7 mouse cellular contexts compared by ENCODE assay signal in genomic region chr7:98178560-98179231, GRCm38 (mm10). TPM values are rescaled to one million over a fixed set of nuclear protein-coding genes. Genes with fewer than 3 reads are reported as not detected.
DNase-seq lines count a peak whose midpoint lies in the region; ATAC-seq and TF ChIP-seq lines count a peak whose summit lies in the region.

No protein-coding gene starts in this region.

- H3K9me3 ChIP-seq in ES-Bruce4 (replicated peaks; ENCODE audit: control insufficient read depth, insufficient read depth, low read length, poor library complexity, severe bottlenecking), result no peaks in the 10 kb centered on the region
- H3K9me3 ChIP-seq in hindbrain, embryonic 15.5 days, result no peaks in the 10 kb centered on the region
- H3K9me3 ChIP-seq in liver, embryonic 13.5 days (replicated peaks), result no peaks in the 10 kb centered on the region

- no peaks in the 10 kb centered on the region for H3K27me3 ChIP-seq in ES-Bruce4 (ENCODE audit: control insufficient read depth, insufficient read depth, low read length, poor library complexity, severe bottlenecking)
- H3K27me3 ChIP-seq in hindbrain, embryonic 15.5 days, result no peaks in the 10 kb centered on the region
- H3K27me3 ChIP-seq in liver, embryonic 13.5 days, result no peaks in the 10 kb centered on the region

- ATAC-seq in hindbrain, embryonic 15.5 days (ENCODE audit: low FRiP score, low read depth), result peak; percentile 20; the same call in 1 of the 2 replicates
- ATAC-seq in liver, embryonic 13.5 days (ENCODE audit: low read depth), result peak; percentile 5; the same call in 1 of the 2 replicates

- no peak for TF ChIP-seq CTCF in ES-Bruce4 (IDR thresholded peaks at IDR 0.05; ENCODE audit: low read depth, low read length)
- TF ChIP-seq CTCF in bone marrow, adult 2 months (IDR thresholded peaks at IDR 0.05; ENCODE audit: control insufficient read depth, insufficient read depth, low read length), result no peak

- DNase-seq in liver, embryonic 13.5 days, result no peak
- DNase-seq in urinary bladder, postnatal 14 days (ENCODE audit: low spot score), result no peak
- DNase-seq in ovary, postnatal 36 days (ENCODE audit: low spot score), result no peak
- no peak for DNase-seq in layer of hippocampus, adult 8-10 months (ENCODE audit: low spot score in 2 of 2)

- H3K9ac ChIP-seq in ES-Bruce4 (ENCODE audit: low read depth, poor library complexity, severe bottlenecking), result peak overlapping the region; percentile 44
- H3K9ac ChIP-seq in hindbrain, embryonic 15.5 days, result peak overlapping the region; percentile 76
- H3K9ac ChIP-seq in liver, embryonic 13.5 days, result peak overlapping the region; percentile 85

- TF ChIP-seq POLR2A in ES-Bruce4 (IDR thresholded peaks at IDR 0.05; ENCODE audit: insufficient read depth, low read length), result no peak
- no peak for TF ChIP-seq POLR2A in bone marrow, adult 2 months (IDR thresholded peaks at IDR 0.05; ENCODE audit: borderline replicate concordance, control insufficient read depth, low read depth, low read length)

- WGBS in bone marrow, adult 2 months, result 88% methylated on average over 5 of the region's 5 CpGs
- 88% methylated on average over 5 of the region's 5 CpGs for WGBS in hindbrain, embryonic 15.5 days
- 77% methylated on average over 5 of the region's 5 CpGs for WGBS in liver, embryonic 13.5 days (ENCODE audit: insufficient replicate concordance)

- peak overlapping the region; percentile 79 for H3K4me2 ChIP-seq in hindbrain, embryonic 15.5 days
- H3K4me2 ChIP-seq in liver, embryonic 13.5 days, result peak overlapping the region; percentile 93

- H3K4me1 ChIP-seq in ES-Bruce4 (ENCODE audit: control insufficient read depth, insufficient read depth, low read length), result peaks cover 2% of the 10 kb centered on the region
- peaks cover 2% of the 10 kb centered on the region for H3K4me1 ChIP-seq in bone marrow, adult 2 months (ENCODE audit: control insufficient read depth, insufficient read depth, low read length)
- H3K4me1 ChIP-seq in hindbrain, embryonic 15.5 days (replicated peaks), result peaks cover 25% of the 10 kb centered on the region
- peaks cover 67% of the 10 kb centered on the region for H3K4me1 ChIP-seq in liver, embryonic 13.5 days (replicated peaks)

- no peaks in the 10 kb centered on the region for H3K36me3 ChIP-seq in ES-Bruce4 (ENCODE audit: control insufficient read depth, insufficient read depth, low read length, poor library complexity, severe bottlenecking)
- no peaks in the 10 kb centered on the region for H3K36me3 ChIP-seq in hindbrain, embryonic 15.5 days
- H3K36me3 ChIP-seq in liver, embryonic 13.5 days, result no peaks in the 10 kb centered on the region; the same call in 1 of the 2 replicates

- 0 out of 2 replicates have a peak overlapping the region, but pooled peaks have one; percentile 45 for H3K27ac ChIP-seq in ES-Bruce4 (ENCODE audit: insufficient read depth, low read length)
- peak overlapping the region; percentile 70 for H3K27ac ChIP-seq in bone marrow, adult 2 months (ENCODE audit: control insufficient read depth, insufficient read depth, low read depth, low read length, poor library complexity)
- H3K27ac ChIP-seq in hindbrain, embryonic 15.5 days (replicated peaks), result peak overlapping the region; percentile 23; the same call in 1 of the 2 replicates
- peak overlapping the region; percentile 99 for H3K27ac ChIP-seq in liver, embryonic 13.5 days

- H3K4me3 ChIP-seq in ES-Bruce4 (ENCODE audit: low read depth, low read length), result peak overlapping the region; percentile 97
- H3K4me3 ChIP-seq in bone marrow, adult 2 months (replicated peaks; ENCODE audit: control insufficient read depth, low read depth, low read length), result peak overlapping the region; percentile 91
- H3K4me3 ChIP-seq in hindbrain, embryonic 15.5 days, result peak overlapping the region; percentile 82
- peak overlapping the region; percentile 81 for H3K4me3 ChIP-seq in liver, embryonic 13.5 days (replicated peaks)

- TF ChIP-seq EP300 in ES-Bruce4 (IDR thresholded peaks at IDR 0.05; ENCODE audit: insufficient read depth, low read depth, low read length), result no peak

RNA-seq across cellular contexts. Expression of gene Capn5, which starts 0.6 kb away (rescaled TPM):
- polyA plus RNA-seq in ES-Bruce4 (2011; ENCODE audit: insufficient read depth, insufficient read length, low read depth, missing spikeins), result 16.9 and 17.0 TPM in 2 replicates
- polyA plus RNA-seq in bone marrow, adult 2 months (2011; ENCODE audit: insufficient read depth, insufficient read length, low replicate concordance, missing spikeins), result 16.3 and 17.2 TPM in 2 replicates
- 22.9 and 26.5 TPM in 2 replicates for polyA plus RNA-seq in hindbrain, embryonic 15.5 days (2015; fragmentation: Nextera tagmentation; extraction: Ambion mirVana)
- polyA plus RNA-seq in liver, embryonic 13.5 days (2015; fragmentation: Nextera tagmentation; extraction: Ambion mirVana), result 13.2 and 16.8 TPM in 2 replicates
- total RNA-seq in layer of hippocampus, adult 8-10 months (2022), result 10 to 100 TPM; 37.9 to 46.5 (median 40.4) TPM

RNA-seq across cellular contexts. Expression of gene B3gnt6, which starts 20.6 kb away (rescaled TPM):
- not detected in 2 replicates for polyA plus RNA-seq in ES-Bruce4 (2011; ENCODE audit: insufficient read depth, insufficient read length, low read depth, missing spikeins)
- polyA plus RNA-seq in bone marrow, adult 2 months (2011; ENCODE audit: insufficient read depth, insufficient read length, low replicate concordance, missing spikeins), result 0.62 TPM in 1 of 2 replicates, not detected in the other
- 0.31 and 0.45 TPM in 2 replicates for polyA plus RNA-seq in hindbrain, embryonic 15.5 days (2015; fragmentation: Nextera tagmentation; extraction: Ambion mirVana)
- not detected in 2 replicates for polyA plus RNA-seq in liver, embryonic 13.5 days (2015; fragmentation: Nextera tagmentation; extraction: Ambion mirVana)
- under 1 TPM; 0.24 to 0.45 (median 0.29) TPM for total RNA-seq in layer of hippocampus, adult 8-10 months (2022)

RNA-seq across cellular contexts. Expression of gene Omp, which starts 33.4 kb away (rescaled TPM):
- 0.82 and 1.1 TPM in 2 replicates for polyA plus RNA-seq in ES-Bruce4 (2011; ENCODE audit: insufficient read depth, insufficient read length, low read depth, missing spikeins)
- polyA plus RNA-seq in bone marrow, adult 2 months (2011; ENCODE audit: insufficient read depth, insufficient read length, low replicate concordance, missing spikeins), result 2.1 and 4.7 TPM in 2 replicates
- polyA plus RNA-seq in hindbrain, embryonic 15.5 days (2015; fragmentation: Nextera tagmentation; extraction: Ambion mirVana), result 0.56 and 0.62 TPM in 2 replicates
- polyA plus RNA-seq in liver, embryonic 13.5 days (2015; fragmentation: Nextera tagmentation; extraction: Ambion mirVana), result 0.50 and 0.76 TPM in 2 replicates
- total RNA-seq in layer of hippocampus, adult 8-10 months (2022), result 1 to 10 TPM in 3 of 4 experiments, under 1 TPM in 1; 0.92 to 1.3 (median 1.1) TPM

RNA-seq across cellular contexts. Expression of gene Myo7a, which starts 59.4 kb away (rescaled TPM):
- 8.0 and 11.6 TPM in 2 replicates for polyA plus RNA-seq in ES-Bruce4 (2011; ENCODE audit: insufficient read depth, insufficient read length, low read depth, missing spikeins)
- 19.5 and 27.0 TPM in 2 replicates for polyA plus RNA-seq in bone marrow, adult 2 months (2011; ENCODE audit: insufficient read depth, insufficient read length, low replicate concordance, missing spikeins)
- 16.6 and 19.3 TPM in 2 replicates for polyA plus RNA-seq in hindbrain, embryonic 15.5 days (2015; fragmentation: Nextera tagmentation; extraction: Ambion mirVana)
- polyA plus RNA-seq in liver, embryonic 13.5 days (2015; fragmentation: Nextera tagmentation; extraction: Ambion mirVana), result 8.0 and 8.3 TPM in 2 replicates
- total RNA-seq in layer of hippocampus, adult 8-10 months (2022), result 10 to 100 TPM; 11.1 to 15.0 (median 13.2) TPM

Comparison
In these comparisons a context has a peak if more than half of its experiments do, and no peak if none do; other contexts are left out.
1. H3K27ac ChIP-seq: peak in every context shown above with its lines; median percentile 99 in liver, embryonic 13.5 days; 70 in bone marrow, adult 2 months; 45 in ES-Bruce4; 23 in hindbrain, embryonic 15.5 days.